Mouse (Mus musculus): ENCODE results near the gene Ptgis. TPM values are rescaled to one million over a fixed set of nuclear protein-coding genes. Genes with fewer than 3 reads are reported as not detected.

The Ptgis gene
- total RNA-seq, 2 experiments from 2014 or later = 1.4 to 1.8 TPM

DNA sequence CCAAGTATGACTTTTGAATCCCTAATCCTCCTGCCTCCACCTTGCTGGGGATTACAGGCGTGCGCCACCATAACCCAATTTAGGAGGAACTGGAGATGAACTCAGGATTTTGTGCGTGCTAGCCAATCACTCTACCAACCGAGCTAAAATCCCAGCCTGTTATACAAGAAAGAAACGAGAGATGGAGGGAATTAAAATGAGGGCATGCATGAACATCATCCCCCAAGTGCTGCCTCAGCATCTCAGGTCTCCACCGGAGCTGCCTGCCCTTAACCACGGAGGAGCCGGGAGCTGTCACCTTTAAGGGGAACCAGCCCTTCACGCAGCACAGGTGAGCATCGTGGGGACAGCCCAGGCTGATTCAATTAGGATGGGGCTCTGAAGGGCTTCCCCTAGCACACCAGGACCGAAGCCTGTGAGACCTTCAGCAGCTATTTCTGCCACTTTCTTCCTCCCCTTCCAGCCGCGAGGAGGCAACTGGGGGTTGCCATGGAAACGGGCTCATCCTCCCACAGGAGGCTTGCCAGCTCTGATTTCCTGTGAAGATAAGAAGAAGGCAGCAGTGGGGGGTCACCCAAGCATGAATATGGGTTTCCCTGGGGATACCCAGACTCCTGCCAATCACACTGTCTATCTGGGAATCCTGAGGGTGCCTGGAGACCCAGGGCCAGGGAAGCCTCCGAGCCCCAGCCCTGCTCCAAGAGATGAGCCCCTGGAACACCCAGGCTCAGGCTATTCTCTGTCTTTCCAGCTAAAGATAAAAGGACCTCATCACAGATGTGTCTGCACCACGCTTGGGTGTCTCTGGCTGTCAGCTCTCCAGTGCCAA lies 38.7 kb downstream of the Ptgis start:
- peak; percentile 84 to 87 for DNase-seq (ENCODE audit: extremely low spot score in 1 of 2, low spot score in 2 of 2)
- Histone ChIP-seq H3K4me3 (no peak overlapping the region), H3K27ac (peak overlapping the region; percentile 99)
- TF ChIP-seq CTCF (IDR thresholded peaks at IDR 0.05) = no peak; the same call in 1 of the 2 replicates
- intact Hi-C loops (cut with DNase I) = loop anchor here (2.0 kb wide), 1 partner anchor 129 kb away; no protein-coding TSS in a partner anchor

DNA sequence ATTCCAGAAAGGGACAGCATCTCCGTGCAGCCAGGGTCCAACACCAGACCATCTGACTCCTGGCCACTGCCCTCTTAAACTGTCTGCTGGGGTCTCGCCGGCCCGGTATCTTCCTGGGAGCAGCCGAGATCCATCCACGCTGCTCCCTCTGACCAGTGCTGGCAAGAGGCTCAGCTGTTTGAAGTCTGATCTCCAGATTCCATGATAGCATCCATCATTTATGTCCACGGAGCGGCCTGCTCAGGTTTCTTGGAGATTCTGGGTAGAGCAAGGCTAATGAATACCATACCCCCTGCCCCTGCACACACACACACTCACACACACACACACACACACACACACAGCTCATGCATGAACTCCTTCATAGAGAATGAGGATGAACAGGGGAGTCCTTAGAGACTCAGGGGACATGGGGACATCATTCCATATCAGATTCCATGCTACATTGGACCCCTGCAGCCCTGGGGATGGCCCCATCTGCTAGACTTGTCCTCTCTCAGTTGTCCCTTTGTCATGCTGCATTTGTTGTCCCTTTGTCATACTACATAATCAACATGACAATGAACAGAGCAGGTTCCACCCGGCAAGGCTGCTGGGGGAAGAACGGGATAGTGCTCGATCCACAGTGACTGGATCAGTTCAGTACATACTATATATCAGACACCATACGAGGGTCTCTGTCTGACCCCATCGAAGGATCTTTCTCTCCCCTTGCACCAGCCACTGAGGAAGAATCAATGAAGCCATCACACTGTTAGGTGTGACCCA lies 41.6 kb downstream of the Ptgis start:
- TF ChIP-seq CTCF (IDR thresholded peaks at IDR 0.05) = no peak
- DNase-seq (ENCODE audit: extremely low spot score in 1 of 2, low spot score in 2 of 2) = no peak
- intact Hi-C loops (cut with DNase I) = no loop called here
- Histone ChIP-seq H3K4me3 (no peak overlapping the region), H3K27ac (no peak overlapping the region; the same call in 1 of the 2 replicates)

DNA sequence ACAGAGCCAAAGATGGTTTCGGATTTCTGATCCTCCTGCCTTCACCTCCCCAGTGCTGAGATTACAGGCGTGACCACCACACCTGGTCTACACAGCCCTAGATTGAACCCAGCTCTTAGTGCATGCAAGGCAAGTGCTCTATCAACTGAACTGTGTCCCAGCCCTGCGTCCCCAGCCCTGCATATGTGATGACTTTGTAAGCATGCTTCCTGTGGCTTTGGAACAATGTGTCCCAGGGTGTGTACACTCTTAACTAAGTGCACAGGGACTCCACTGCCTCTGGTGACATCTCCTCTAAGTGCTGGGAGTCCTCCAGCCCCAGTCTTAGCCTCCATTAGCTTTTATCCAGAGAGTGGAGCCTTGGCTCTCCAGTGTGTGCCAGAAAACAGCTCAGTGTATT lies 47.0 kb downstream of the Ptgis start:
- no peak for DNase-seq (ENCODE audit: extremely low spot score in 1 of 2, low spot score in 2 of 2)
- intact Hi-C loops (cut with DNase I) = no loop called here
- no peak overlapping the region for H3K4me3 ChIP-seq
- H3K27ac ChIP-seq = no peak overlapping the region
- no peak for TF ChIP-seq CTCF (IDR thresholded peaks at IDR 0.05)

DNA sequence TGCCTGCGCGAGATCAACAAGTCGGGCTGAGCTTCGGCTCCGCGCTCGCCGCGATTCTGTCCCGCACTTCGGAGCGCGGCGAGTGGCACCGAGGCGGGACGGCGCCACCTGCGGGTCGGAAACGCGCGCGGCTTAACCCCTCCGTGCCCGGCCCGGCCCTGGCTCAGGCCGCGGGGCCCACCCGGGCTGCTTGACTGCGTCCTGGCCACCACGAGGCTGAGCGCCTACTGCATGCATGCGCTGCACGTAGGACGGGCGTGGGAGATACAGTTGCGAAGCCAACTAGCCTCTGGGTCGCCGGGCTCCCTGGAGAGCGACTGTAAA lies 50.4 kb downstream of the Ptgis start, which contains the start of gene Kcnb1:
Gene Kcnb1 (minus strand): TSS at position 80 of the 324 bp plus-strand sequence.
- peak; percentile 71 for TF ChIP-seq CTCF (IDR thresholded peaks at IDR 0.05)
- peak within 1 kb of the TSS; percentile 93 for H3K27ac ChIP-seq
- DNase-seq (ENCODE audit: extremely low spot score in 1 of 2, low spot score in 2 of 2) = peak; percentile 83 to 89
- intact Hi-C loops (cut with DNase I) = loop anchor here (1.0 to 2.0 kb wide), 2 partner anchors 77 to 118 kb away; no protein-coding TSS in a partner anchor
- H3K4me3 ChIP-seq = peak within 1 kb of the TSS; percentile 69

DNA sequence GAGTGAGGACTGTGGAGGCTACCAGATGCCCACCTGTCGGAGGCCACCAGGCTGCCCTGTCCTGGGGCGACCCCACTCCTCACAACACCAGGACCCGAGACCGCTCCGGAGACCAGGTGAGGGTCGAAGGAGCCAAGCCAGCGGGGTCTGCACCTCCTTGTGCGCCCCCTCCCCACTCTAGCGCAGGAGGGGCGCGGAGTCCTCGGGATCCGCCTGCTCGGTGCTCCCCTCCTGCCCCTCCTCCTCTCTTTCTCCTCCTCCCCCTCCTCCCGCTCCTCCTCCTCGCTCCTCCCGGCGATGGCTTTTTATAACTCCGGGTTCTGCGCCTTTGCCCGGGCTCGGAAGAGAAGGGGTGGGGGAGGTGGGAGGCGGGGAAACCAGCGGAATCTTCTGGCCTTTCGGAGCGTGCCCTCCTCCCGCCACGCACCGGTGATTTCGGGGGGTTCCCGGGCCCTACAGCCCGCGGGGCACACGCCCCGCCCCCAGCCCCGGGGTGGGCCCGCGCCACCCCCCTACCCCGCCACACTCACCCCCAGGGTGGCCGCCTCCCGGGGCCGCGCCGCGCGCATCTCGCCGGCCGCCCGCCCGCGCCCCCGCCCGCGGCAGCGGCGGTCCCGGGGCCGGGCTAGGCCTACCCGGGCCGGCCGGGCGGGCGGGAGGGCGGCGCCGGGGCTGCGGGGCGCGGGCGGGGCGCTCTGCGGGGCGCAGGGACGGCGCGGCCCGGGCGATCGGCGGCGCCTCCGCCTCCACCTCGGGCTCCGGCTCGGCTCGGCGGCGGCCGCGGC lies 50.9 kb downstream of the Ptgis start:
- Histone ChIP-seq H3K4me3 (peak overlapping the region; percentile 69), H3K27ac (peak overlapping the region; percentile 93)
- TF ChIP-seq CTCF (IDR thresholded peaks at IDR 0.05) = no peak
- DNase-seq (ENCODE audit: extremely low spot score in 1 of 2, low spot score in 2 of 2) = peak in 1 of 2 experiments; percentile 62
- intact Hi-C loops (cut with DNase I) = loop anchor here (1.0 to 5.0 kb wide), 4 partner anchors 52 to 127 kb away; partner anchors contain the start of gene Znfx1

DNA sequence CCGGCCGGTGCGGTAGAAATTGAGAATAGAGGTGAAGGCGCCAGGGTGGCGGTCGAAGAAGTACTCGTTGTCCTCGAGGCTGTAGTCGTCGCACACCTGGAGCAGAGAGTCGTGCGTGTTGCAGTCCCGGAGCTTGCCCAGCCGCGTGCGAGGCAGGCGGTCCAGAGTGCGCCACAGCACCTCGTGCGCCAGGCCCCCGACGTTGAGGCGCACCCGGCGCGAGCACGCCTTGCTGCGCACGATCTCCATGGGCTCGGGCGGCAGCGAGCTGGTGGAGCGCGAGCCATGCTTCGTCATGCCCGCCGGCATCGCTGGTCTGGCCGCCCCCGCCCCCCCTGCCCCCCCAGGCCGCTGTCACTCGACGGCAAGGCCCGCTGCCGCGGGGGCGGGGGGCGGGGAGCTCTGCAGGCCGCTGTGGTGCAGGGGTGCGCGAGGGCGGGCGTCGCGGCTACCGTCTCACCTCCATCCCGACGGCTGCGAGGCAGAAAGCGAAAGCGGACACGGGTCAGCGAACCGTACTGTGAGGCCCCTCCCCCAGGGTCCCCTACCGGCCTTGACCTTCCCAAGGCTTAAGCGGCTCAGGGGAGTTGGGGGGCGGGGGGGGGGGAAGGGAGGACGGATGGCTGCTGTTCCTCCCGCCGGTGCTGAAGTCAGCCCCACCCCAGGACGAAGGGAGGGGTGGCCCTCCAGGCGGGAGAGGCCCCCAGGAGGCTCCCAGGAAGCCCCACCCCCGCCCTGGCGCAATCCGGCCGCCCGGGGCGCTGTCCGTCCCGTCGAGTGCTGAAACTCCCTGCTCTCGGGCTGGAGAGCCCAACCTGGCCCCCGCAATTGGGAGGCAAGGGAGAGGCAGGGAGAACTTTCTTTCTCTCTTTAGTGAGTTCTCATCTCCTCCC lies 51.8 kb downstream of the Ptgis start:
- peak overlapping the region; percentile 93 for H3K27ac ChIP-seq
- peak overlapping the region; percentile 69 for H3K4me3 ChIP-seq
- peak; percentile 35 for TF ChIP-seq CTCF (IDR thresholded peaks at IDR 0.05)
- intact Hi-C loops (cut with DNase I) = loop anchor here (5.0 kb wide), 2 partner anchors 51 to 126 kb away; partner anchors contain the start of gene Znfx1
- peak; percentile 50 to 66 for DNase-seq (ENCODE audit: extremely low spot score in 1 of 2, low spot score in 2 of 2)

DNA sequence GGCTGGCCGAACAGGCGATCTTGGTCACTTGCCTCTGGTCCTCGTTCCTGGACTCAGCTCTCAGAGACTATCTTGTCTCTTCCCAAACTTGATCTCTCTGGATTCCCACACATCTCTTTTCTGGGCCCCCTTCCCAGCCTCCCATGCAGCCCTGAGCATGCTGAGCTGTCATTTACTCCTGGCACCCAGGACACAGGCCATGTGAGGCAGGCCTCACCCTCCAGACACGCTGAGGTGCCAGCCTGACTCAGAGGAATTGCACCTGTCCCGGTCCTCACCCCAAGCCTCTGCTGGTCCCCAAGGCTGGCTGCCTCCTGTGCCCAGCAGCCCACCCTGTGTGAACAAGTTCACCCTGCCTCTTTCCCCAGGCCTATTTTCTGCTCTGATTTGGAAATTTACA lies 53.3 kb downstream of the Ptgis start:
- no peak for TF ChIP-seq CTCF (IDR thresholded peaks at IDR 0.05)
- peak overlapping the region; percentile 69 for H3K4me3 ChIP-seq
- peak overlapping the region; percentile 93 for H3K27ac ChIP-seq
- no peak for DNase-seq (ENCODE audit: extremely low spot score in 1 of 2, low spot score in 2 of 2)
- intact Hi-C loops (cut with DNase I) = loop anchor here (5.0 kb wide), 2 partner anchors 50 to 125 kb away; partner anchors contain the start of gene Znfx1

DNA sequence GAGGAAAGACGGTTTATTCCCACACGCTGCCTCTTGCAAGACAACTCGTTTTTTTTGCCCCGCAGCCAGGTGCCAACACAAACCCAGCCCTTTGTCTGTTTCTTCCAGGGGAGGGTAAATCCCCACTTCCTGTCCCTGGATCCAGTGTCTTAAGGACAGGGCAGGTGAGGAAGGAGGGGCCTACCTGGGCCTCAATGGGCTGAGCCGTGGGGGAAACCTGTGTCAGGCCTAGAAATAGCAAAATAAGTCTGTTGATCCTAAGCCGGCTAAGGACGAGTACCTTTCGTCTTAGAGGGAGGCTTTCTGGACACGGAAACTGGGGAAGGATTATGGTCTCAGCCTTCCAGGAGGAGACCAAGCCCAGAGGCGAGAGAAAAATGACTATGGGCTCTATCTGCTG lies 53.9 kb downstream of the Ptgis start:
- DNase-seq (ENCODE audit: extremely low spot score in 1 of 2, low spot score in 2 of 2) = no peak
- H3K4me3 ChIP-seq = peak overlapping the region; percentile 69
- intact Hi-C loops (cut with DNase I) = loop anchor here (5.0 kb wide), 2 partner anchors 49 to 124 kb away; partner anchors contain the start of gene Znfx1
- H3K27ac ChIP-seq = peak overlapping the region; percentile 93
- TF ChIP-seq CTCF (IDR thresholded peaks at IDR 0.05) = no peak

DNA sequence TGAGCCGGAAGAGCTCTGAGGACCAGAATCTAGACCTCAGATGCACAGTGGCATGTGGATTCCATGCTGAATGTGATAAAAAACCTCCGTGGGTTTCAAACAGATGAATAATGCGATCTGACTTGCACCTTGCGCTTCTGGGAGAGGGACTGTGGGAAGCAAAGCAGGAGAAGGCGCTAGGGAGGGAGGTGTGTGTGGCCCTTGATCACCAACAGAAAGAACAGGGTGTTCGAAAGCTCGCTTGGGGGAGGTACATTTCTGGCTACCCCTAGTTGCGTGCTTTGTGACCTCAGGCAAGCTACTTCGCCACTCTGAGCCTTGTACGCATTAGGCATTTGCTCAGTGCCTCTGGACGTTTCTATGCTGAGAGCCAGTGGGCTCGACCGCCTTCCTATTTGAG lies 54.4 kb downstream of the Ptgis start:
- DNase-seq (ENCODE audit: extremely low spot score in 1 of 2, low spot score in 2 of 2) = no peak
- intact Hi-C loops (cut with DNase I) = loop anchor here (5.0 kb wide), 2 partner anchors 49 to 124 kb away; partner anchors contain the start of gene Znfx1
- peak overlapping the region; percentile 31 for H3K4me3 ChIP-seq
- TF ChIP-seq CTCF (IDR thresholded peaks at IDR 0.05) = no peak
- H3K27ac ChIP-seq = peak overlapping the region; percentile 93

DNA sequence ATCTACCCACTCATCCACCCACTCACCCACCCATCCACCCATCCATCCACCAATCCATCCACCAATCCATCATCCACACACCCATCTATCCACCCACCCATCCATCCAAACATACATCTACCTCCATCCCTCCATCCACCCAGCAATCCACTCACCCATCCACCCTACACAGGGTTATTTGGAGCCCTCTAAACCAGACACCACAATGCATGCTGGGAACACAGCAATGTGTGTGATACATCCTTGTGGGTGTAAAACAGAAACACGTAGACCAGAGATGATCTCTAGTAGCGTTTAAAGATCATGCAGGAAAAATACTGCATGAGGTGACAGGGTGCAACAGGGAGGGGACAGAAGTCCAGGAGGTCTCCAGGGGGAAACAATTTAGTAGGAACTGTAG lies 55.0 kb downstream of the Ptgis start:
- DNase-seq (ENCODE audit: extremely low spot score in 1 of 2, low spot score in 2 of 2) = no peak
- peak overlapping the region; percentile 93 for H3K27ac ChIP-seq
- peak overlapping the region; percentile 31 for H3K4me3 ChIP-seq
- intact Hi-C loops (cut with DNase I) = loop anchor here (5.0 kb wide), 2 partner anchors 48 to 123 kb away; partner anchors contain the start of gene Znfx1
- TF ChIP-seq CTCF (IDR thresholded peaks at IDR 0.05) = no peak

Data from left cerebral cortex, adult 2 months (tissue).